Mouse (Mus musculus): ENCODE data around the gene Rgs3. TPM values are rescaled to one million over a fixed set of nuclear protein-coding genes. Genes with fewer than 3 reads are reported as not detected.

The Rgs3 gene
- polyA plus RNA-seq (2015; fragmentation: Nextera tagmentation; extraction: Ambion mirVana): 25.9 and 36.0 TPM in 2 replicates

DNA sequence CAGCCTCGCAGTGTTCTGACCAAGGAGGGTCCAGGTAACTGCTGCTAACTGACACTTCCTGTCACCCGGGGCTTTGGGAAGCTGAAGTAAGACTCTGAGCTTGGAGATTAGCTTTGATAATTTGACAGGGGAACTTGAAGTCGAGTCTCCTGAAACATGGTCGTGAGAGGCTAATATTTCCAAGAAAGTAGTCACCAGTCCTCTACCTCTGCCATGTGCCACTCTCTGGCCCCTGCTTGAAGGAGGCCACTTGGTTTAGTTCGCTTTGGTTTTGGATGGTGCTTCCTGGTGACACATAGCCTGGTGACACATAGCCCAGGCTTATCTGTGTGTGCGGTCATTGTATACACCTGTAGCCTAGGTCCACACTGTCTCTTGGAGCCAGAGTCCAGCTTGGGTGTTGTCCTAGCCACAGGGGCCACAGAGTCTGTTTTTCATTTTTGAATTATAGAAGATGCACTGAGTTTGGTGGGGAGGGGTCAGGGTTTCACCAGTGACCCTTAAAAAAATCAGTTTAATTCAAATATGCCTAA is at the start of gene Rgs3:
Rgs3 (plus strand) TSS at position 51 of the 533 bp plus-strand sequence.

DNA sequence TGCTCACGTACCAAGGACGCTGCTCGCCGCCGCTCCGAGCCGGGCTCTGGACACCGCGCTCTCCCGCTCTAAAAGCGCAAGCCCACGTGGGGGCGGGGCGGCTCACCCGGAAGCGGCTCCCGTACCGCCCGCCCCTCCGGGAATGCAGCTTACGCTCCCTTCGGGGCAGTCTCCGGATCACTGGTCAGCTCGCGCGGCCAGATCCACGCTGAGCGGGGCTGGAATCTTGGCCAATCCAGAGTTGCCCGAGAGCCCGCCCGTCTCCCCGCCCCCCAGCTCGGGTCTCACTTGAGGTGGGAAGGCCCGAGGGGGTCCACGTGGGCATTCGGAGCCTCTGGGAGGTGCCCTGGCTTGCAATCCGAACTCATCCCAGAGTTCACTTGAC is 39.8 kb upstream of the Rgs3 start, which contains the start of gene Alad:
Alad (minus strand) TSS at position 70 of the 385 bp plus-strand sequence.

DNA sequence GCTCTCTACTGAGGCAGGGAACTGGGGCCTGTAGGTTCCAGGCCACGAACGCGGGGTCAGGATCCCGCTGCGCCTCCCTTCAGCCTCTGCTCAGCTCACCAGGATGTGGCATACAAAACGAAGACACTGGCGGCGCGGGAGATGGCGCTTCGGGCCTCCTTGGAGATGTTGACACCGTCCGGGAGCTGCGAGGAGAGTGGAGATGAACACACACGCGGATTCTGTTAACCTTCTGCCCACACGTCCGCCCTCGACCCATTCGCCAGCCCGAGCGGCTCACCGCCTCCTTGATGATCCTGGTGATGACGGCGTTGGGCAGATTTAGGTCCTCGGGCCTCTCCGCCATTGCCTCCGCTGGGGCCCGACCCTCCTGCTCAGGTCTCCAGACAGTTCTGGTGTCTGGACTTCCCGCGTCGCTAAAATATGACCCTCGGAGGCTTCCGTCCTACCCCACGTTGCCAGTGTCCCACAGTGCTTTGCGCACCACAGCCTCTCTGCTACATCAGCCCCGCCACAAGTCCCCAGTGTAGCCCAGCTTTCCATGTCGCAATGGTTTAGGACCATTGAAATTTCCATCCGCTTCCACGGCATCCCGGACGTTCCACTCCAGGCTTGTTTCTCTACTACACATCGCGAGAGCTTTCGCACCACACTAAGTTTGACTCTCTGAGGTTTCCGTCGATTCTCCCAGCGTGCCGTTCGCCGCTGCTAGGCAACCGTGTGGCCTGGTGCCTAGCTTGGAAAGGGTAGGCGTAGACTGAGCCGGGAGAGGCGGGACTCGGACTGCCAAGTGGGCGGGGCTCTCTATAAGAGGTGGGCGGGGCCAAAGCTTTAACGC is 34.8 kb upstream of the Rgs3 start, which contains the start of the genes Pole3 and 4933430I17Rik:
Pole3 (minus strand) TSS at position 418 of the 838 bp plus-strand sequence.
4933430I17Rik (plus strand) TSS at position 719 of the 838 bp plus-strand sequence.

Other genes with a start within 250 kb of the Rgs3 start
- gene Fkbp15, start 199.3 kb upstream of the Rgs3 start, polyA plus RNA-seq (2015; fragmentation: Nextera tagmentation; extraction: Ambion mirVana): 12.3 and 14.4 TPM in 2 replicates
- 17.1 and 20.6 TPM in 2 replicates for gene Slc31a1, start 199.1 kb upstream of the Rgs3 start, polyA plus RNA-seq (2015; fragmentation: Nextera tagmentation; extraction: Ambion mirVana)
- 79.4 and 92.8 TPM in 2 replicates for gene Cdc26, start 151.2 kb upstream of the Rgs3 start, polyA plus RNA-seq (2015; fragmentation: Nextera tagmentation; extraction: Ambion mirVana)
- gene Prpf4, start 151.1 kb upstream of the Rgs3 start, polyA plus RNA-seq (2015; fragmentation: Nextera tagmentation; extraction: Ambion mirVana): 9.2 and 10.2 TPM in 2 replicates
- gene Rnf183, start 124.6 kb upstream of the Rgs3 start, polyA plus RNA-seq (2015; fragmentation: Nextera tagmentation; extraction: Ambion mirVana): not detected in 2 replicates
- 0.84 and 0.87 TPM in 2 replicates for gene Wdr31, start 89.0 kb upstream of the Rgs3 start, polyA plus RNA-seq (2015; fragmentation: Nextera tagmentation; extraction: Ambion mirVana)
- 1.1 and 1.7 TPM in 2 replicates for gene Bspry, start 79.8 kb upstream of the Rgs3 start, polyA plus RNA-seq (2015; fragmentation: Nextera tagmentation; extraction: Ambion mirVana)
- 11.3 and 14.4 TPM in 2 replicates for gene Hdhd3, start 56.4 kb upstream of the Rgs3 start, polyA plus RNA-seq (2015; fragmentation: Nextera tagmentation; extraction: Ambion mirVana)
- 41.6 and 49.6 TPM in 2 replicates for gene Alad, start 39.9 kb upstream of the Rgs3 start, polyA plus RNA-seq (2015; fragmentation: Nextera tagmentation; extraction: Ambion mirVana)
- 31.7 and 36.3 TPM in 2 replicates for gene Pole3, start 34.8 kb upstream of the Rgs3 start, polyA plus RNA-seq (2015; fragmentation: Nextera tagmentation; extraction: Ambion mirVana)
- 0.10 TPM in 1 of 2 replicates, not detected in the other for gene 4933430I17Rik, start 34.5 kb upstream of the Rgs3 start, polyA plus RNA-seq (2015; fragmentation: Nextera tagmentation; extraction: Ambion mirVana)

Measured in skeletal muscle tissue, postnatal 0 days (tissue).